Mouse (Mus musculus): Measurements from ENCODE around the gene Tns1.

The Tns1 gene

DNA sequence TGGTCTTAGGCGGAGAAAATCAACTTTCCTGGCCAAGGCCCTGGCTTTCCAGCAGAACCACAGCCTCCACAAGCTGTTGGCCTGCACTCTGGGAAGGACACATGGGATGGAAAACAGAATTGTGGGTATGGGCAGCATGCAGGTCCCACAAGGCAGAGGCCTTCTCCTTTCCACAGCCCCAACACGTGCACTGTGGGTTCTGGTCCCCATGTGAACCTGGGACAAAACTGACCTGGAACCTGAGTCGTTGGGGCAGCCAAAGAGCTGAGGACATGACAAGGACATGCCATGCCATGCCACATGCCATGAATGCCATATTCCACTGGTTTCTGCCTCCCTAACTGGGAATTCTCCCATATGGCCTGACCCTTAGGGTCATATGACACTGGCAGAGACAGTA lies 263.8 kb downstream of the Tns1 start:
- DNase-seq (ENCODE audit: low read depth, low spot score): no peak
